Mouse (Mus musculus) spleen, adult 2 months (tissue): ENCODE results near the gene Nbeal1.
A peak's percentile ranks its signal among the peaks of the same experiment; 100 is the strongest.

Experiments used
- CTCF ChIP-seq: fragments of 200-500 bp; IDR thresholded peaks from 2 replicates; pipeline ENCODE4 v1.5.1; 2011; ENCODE audit warnings: mild to moderate bottlenecking, inconsistent platforms; ENCODE audit not compliant: insufficient read depth, insufficient read length, insufficient replicate concordance; ENCODE audit errors: extremely low read depth
- POLR2A ChIP-seq: fragments of 200-500 bp; IDR thresholded peaks from 2 replicates; pipeline ENCODE4 v1.6.1; 2011; ENCODE audit warnings: low read depth, low read length, inconsistent platforms

GRCm38 (mm10) chr1:60342808-60343629, 162.6 kb downstream of the Nbeal1 start, which contains the start of gene Cyp20a1:
- TF ChIP-seq POLR2A (peak; percentile 54; the same call in 1 of the 2 replicates), CTCF (no peak)
